23 mouse cellular contexts compared by ENCODE assay signal in the genomic region with DNA sequence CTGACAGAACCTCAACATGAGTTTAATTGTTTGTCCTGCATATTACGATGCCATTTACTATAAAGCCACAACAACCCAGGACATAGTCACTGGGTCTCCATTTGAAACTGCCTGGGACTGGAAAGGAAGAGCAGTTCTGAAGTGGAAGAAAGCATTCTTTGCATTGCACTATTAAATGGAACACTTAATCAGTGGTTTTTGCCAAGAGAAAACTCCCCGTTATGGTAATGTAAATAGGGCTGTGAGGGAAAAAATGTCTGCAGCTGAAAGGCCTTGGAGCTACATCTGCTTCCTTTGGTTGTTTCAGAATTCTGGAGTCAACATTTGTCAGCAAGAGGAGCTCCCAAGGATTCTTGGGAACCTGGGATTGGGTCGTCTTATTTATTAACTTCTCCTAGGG.
"Had no signal": no experiment of that assay in that cellular context is flagged by ENCODE, and none has a peak within 500 bp of the region (broad histone marks: within the 10 kb centered on the region; RNA-seq: fewer than 3 reads in every experiment).

No protein-coding gene starts in this region.

- H3K27ac ChIP-seq: gastrocnemius, adult 2 months; heart, embryonic 10.5 days; hindbrain, embryonic 10.5 days; hindbrain, embryonic 12.5 days; hindbrain, embryonic 14.5 days; layer of hippocampus, adult 2 months; left cerebral cortex, adult 2 months; limb, embryonic 15.5 days; liver, embryonic 12.5 days had no signal

- H3K9me3 ChIP-seq: heart, embryonic 10.5 days; heart, embryonic 12.5 days; hindbrain, embryonic 10.5 days; hindbrain, embryonic 12.5 days; limb, embryonic 15.5 days; liver, embryonic 12.5 days had no signal

- ATAC-seq: hindbrain, embryonic 16.5 days; inflammation-experienced regulatory T-cells, adult 6 months; intestine, embryonic 16.5 days; liver, embryonic 12.5 days had no signal

- DNase-seq: gastrocnemius, adult 2 months; gastrocnemius, postnatal 10 days; gastrocnemius, postnatal 25 days; heart, adult 18-20 months; heart, postnatal 10 days; heart, postnatal 4 days; kidney, adult 18-20 months; kidney, adult 8-10 months; kidney, postnatal 10 days; kidney, postnatal 25 days; kidney, postnatal 4 days had no signal

- H3K4me1 ChIP-seq: heart, embryonic 10.5 days; hindbrain, embryonic 10.5 days; hindbrain, embryonic 12.5 days; liver, embryonic 12.5 days had no signal

- H3K4me2 ChIP-seq: heart, embryonic 12.5 days; hindbrain, embryonic 12.5 days; hindbrain, embryonic 14.5 days; limb, embryonic 15.5 days; liver, embryonic 12.5 days had no signal

- H3K36me3 ChIP-seq: heart, embryonic 10.5 days; heart, embryonic 12.5 days; hindbrain, embryonic 10.5 days; hindbrain, embryonic 12.5 days; limb, embryonic 15.5 days; liver, embryonic 12.5 days had no signal

- H3K27me3 ChIP-seq: heart, embryonic 12.5 days; hindbrain, embryonic 12.5 days; limb, embryonic 15.5 days; liver, embryonic 12.5 days had no signal

- H3K9ac ChIP-seq: heart, embryonic 12.5 days; hindbrain, embryonic 12.5 days; hindbrain, embryonic 14.5 days; limb, embryonic 15.5 days; liver, embryonic 12.5 days had no signal

- H3K4me3 ChIP-seq: gastrocnemius, adult 2 months; heart, embryonic 10.5 days; heart, embryonic 12.5 days; hindbrain, embryonic 10.5 days; hindbrain, embryonic 12.5 days; layer of hippocampus, adult 2 months; left cerebral cortex, adult 2 months; limb, embryonic 15.5 days; liver, embryonic 12.5 days had no signal
